Mouse (Mus musculus) heart, postnatal 25 days (tissue): ENCODE measurements around the gene Fam98b. TPM values are rescaled to one million over a fixed set of nuclear protein-coding genes. Genes with fewer than 3 reads are reported as not detected.

Source experiments
- DNase-seq: peaks from one replicate; pipeline ENCODE4 v3.0.0; 2022; ENCODE audit warnings: low spot score
- intact Hi-C: fragments of 180-260 bp; cut with DNase I; formaldehyde crosslinking; loops from one replicate; pipeline ENCODE4 v1.15.1; 2025
- total RNA-seq, 2 experiments: library from RNA; stranded (reverse); gene quantifications; 2 replicates each; pipeline ENCODE4 v1.2.3; 2021

Gene Fam98b
- total RNA-seq, 2 experiments from 2014 or later, result 22.4 to 22.8 TPM

- DNase-seq, result no peak
- intact Hi-C loops, result no loop called here
These were observed 50.3 kb downstream of the Fam98b start for GRCm38 (mm10) chr2:117299596-117300448.

- intact Hi-C loops, result no loop called here
- DNase-seq, result no peak
These were observed 54.1 kb downstream of the Fam98b start for GRCm38 (mm10) chr2:117303391-117304350.

- no peak for DNase-seq
- intact Hi-C loops, result no loop called here
These were observed 55.4 kb downstream of the Fam98b start for GRCm38 (mm10) chr2:117304941-117305340.

GRCm38 (mm10) chr2:117307959-117308358 lies 58.4 kb downstream of the Fam98b start:
- intact Hi-C loops, result no loop called here
- DNase-seq, result no peak

GRCm38 (mm10) chr2:117309046-117309445 lies 59.5 kb downstream of the Fam98b start:
- DNase-seq, result no peak
- intact Hi-C loops, result no loop called here

GRCm38 (mm10) chr2:117311349-117311748 lies 61.8 kb downstream of the Fam98b start:
- DNase-seq, result no peak
- intact Hi-C loops, result no loop called here

GRCm38 (mm10) chr2:117312030-117312429 lies 62.5 kb downstream of the Fam98b start:
- DNase-seq, result no peak
- intact Hi-C loops, result no loop called here

GRCm38 (mm10) chr2:117312441-117312895 lies 62.9 kb downstream of the Fam98b start:
- no peak for DNase-seq
- intact Hi-C loops, result no loop called here

GRCm38 (mm10) chr2:117313586-117314235 lies 64.2 kb downstream of the Fam98b start:
- intact Hi-C loops, result no loop called here
- DNase-seq, result no peak

- intact Hi-C loops, result no loop called here
- no peak for DNase-seq
These were observed 69.5 kb downstream of the Fam98b start for GRCm38 (mm10) chr2:117318991-117319390.

Other genes starting within 250 kb of the Fam98b start
- gene Spred1, start 128.4 kb upstream of the Fam98b start, total RNA-seq, result 10 to 100 TPM; 17.1 to 17.6 TPM
- under 1 TPM; 0.26 to 0.56 TPM for gene Rasgrp1, start 93.3 kb downstream of the Fam98b start, total RNA-seq